Mouse (Mus musculus): ENCODE results near the gene Bscl2.

DNA sequence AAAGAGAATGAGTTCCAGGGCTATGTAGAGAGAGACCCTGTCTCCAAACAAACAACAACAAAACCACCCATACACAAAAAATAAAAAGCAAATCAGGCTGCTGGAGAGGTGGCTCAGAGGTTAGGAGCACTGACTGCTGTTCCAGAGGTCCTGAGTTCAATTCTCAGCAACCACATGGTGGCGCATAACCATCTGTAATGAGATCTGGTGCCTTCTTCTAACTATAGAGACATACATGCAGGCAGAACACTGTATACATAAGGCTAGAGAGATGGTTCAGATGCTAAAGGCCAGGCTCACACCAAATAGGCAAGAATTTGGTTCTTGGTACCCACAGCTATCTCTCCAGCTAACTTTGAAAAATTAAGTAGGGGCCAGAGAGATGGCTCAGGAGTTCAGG, 21.8 kb downstream of the Bscl2 start:
- TF ChIP-seq CHD2 (IDR thresholded peaks at IDR 0.05; ENCODE audit: low read depth, low read length) (no peak), ZC3H11A (IDR thresholded peaks at IDR 0.05; ENCODE audit: borderline replicate concordance, low read depth, low read length) (no peak), ZNF384 (IDR thresholded peaks at IDR 0.05; ENCODE audit: low read depth, low read length) (no peak), HCFC1 (IDR thresholded peaks at IDR 0.05; ENCODE audit: borderline replicate concordance, insufficient read depth, low read length) (no peak)
